In the genomic region with DNA sequence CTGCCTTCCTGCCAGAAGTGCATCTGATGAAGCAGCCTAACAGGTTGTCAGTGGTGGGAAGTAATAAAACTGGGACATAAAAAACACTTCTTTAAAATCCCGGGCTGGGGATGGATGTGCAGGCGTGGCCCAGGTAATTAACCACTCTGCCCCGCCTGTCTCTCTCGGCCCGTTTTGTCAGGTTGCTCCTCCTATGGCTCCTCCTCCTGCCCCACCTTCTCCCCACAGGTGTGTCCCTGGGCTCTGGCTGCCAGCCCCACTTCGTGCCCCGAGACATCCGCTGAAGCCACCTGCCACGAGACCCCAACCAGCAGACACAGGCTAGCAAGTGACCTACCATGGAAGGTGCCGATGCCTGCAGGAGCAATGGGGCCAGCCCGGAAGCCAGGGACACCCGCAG, we compare ENCODE assay signal across 20 mouse cellular contexts. TPM values are rescaled to one million over a fixed set of nuclear protein-coding genes. Genes with fewer than 3 reads are reported as not detected.
A peak's percentile ranks its signal among the peaks of the same experiment; 100 is the strongest.
DNase-seq lines count a peak whose midpoint lies in the region; ATAC-seq and TF ChIP-seq lines count a peak whose summit lies in the region.
"Had no signal": no experiment of that assay in that cellular context is flagged by ENCODE, and none has a peak within 500 bp of the region (broad histone marks: within the 10 kb centered on the region; RNA-seq: fewer than 3 reads in every experiment).

A gene (plus strand): TSS at position 311 of the 400 bp plus-strand sequence.

- H3K9ac ChIP-seq in intestine, embryonic 16.5 days (ENCODE audit: low read depth, low read length) = no peak within 1 kb of the TSS
- H3K9ac ChIP-seq: forebrain, embryonic 13.5 days; kidney, embryonic 15.5 days; liver, embryonic 13.5 days had no signal

- no peak within 1 kb of the TSS for H3K4me3 ChIP-seq in lung, adult 2 months (replicated peaks; ENCODE audit: extremely low read depth, low read depth, low read length)
- H3K4me3 ChIP-seq in embryonic facial prominence, embryonic 10.5 days = peak within 1 kb of the TSS; percentile 13; the same call in 1 of the 2 replicates
- H3K4me3 ChIP-seq in intestine, embryonic 16.5 days (ENCODE audit: low read length) = no peak within 1 kb of the TSS
- H3K4me3 ChIP-seq in olfactory bulb, adult 2 months (ENCODE audit: insufficient read depth, low read depth, low read length) = no peak within 1 kb of the TSS
- H3K4me3 ChIP-seq in gastrocnemius, adult 2 months = no peak within 1 kb of the TSS
- H3K4me3 ChIP-seq: forebrain, embryonic 13.5 days; heart, embryonic 10.5 days; kidney, embryonic 15.5 days; layer of hippocampus, adult 2 months; liver, embryonic 13.5 days had no signal

- no peak for DNase-seq in lung, adult 2 months
- DNase-seq in lung, postnatal 14 days = no peak
- no peak for DNase-seq in embryonic facial prominence, embryonic 10.5 days (ENCODE audit: low spot score)
- DNase-seq in layer of hippocampus, adult 8-10 months (ENCODE audit: low spot score in 2 of 2) = no peak
- no peak for DNase-seq in gastrocnemius, adult 2 months
- DNase-seq: adrenal gland, postnatal 36 days; cerebellum, adult 8-10 months; liver, embryonic 13.5 days; midbrain, embryonic 14.5 days; thymus, postnatal 25 days had no signal

- intact Hi-C loops in gastrocnemius, adult 2 months (cut with DNase I) = no loop called here

- no peaks in the 10 kb centered on the region for H3K4me1 ChIP-seq in lung, adult 2 months (ENCODE audit: control insufficient read depth, insufficient read depth, low read length)
- H3K4me1 ChIP-seq in embryonic facial prominence, embryonic 10.5 days = peaks cover 27% of the 10 kb centered on the region
- H3K4me1 ChIP-seq in intestine, embryonic 16.5 days (ENCODE audit: control insufficient read depth, insufficient read depth, low read length) = peaks cover 5% of the 10 kb centered on the region; the same call in 1 of the 2 replicates
- H3K4me1 ChIP-seq in olfactory bulb, adult 2 months (ENCODE audit: control insufficient read depth, insufficient read depth, low read length) = peaks cover 23% of the 10 kb centered on the region
- H3K4me1 ChIP-seq: liver, embryonic 13.5 days had no signal

- TF ChIP-seq CTCF in lung, adult 2 months (IDR thresholded peaks at IDR 0.05; ENCODE audit: insufficient read depth, low read length) = no peak
- TF ChIP-seq CTCF in olfactory bulb, adult 2 months (IDR thresholded peaks at IDR 0.05; ENCODE audit: insufficient read depth, low read depth, low read length) = no peak
- TF ChIP-seq CTCF in gastrocnemius, adult 2 months (IDR thresholded peaks at IDR 0.05) = no peak

- H3K27me3 ChIP-seq in embryonic facial prominence, embryonic 10.5 days (replicated peaks; ENCODE audit: low read depth, poor library complexity, severe bottlenecking) = peaks cover 16% of the 10 kb centered on the region
- H3K27me3 ChIP-seq in intestine, embryonic 16.5 days (replicated peaks; ENCODE audit: control insufficient read depth, insufficient read depth, low read length) = no peaks in the 10 kb centered on the region
- H3K27me3 ChIP-seq: forebrain, embryonic 13.5 days had no signal

- no peak for TF ChIP-seq POLR2A in lung, adult 2 months (IDR thresholded peaks at IDR 0.05; ENCODE audit: borderline replicate concordance, extremely low read depth, low read depth, low read length)
- TF ChIP-seq POLR2A in olfactory bulb, adult 2 months (IDR thresholded peaks at IDR 0.05; ENCODE audit: insufficient read depth, low read depth, low read length) = no peak

- peak within 1 kb of the TSS; percentile 44 for H3K27ac ChIP-seq in embryonic facial prominence, embryonic 10.5 days (replicated peaks)
- H3K27ac ChIP-seq in intestine, embryonic 16.5 days (ENCODE audit: low read length) = no peak within 1 kb of the TSS
- H3K27ac ChIP-seq in olfactory bulb, adult 2 months (ENCODE audit: insufficient read depth, low read depth, low read length) = peak within 1 kb of the TSS; percentile 28; the same call in 1 of the 2 replicates
- no peak within 1 kb of the TSS for H3K27ac ChIP-seq in gastrocnemius, adult 2 months
- H3K27ac ChIP-seq: forebrain, embryonic 13.5 days; heart, embryonic 10.5 days; kidney, embryonic 15.5 days; layer of hippocampus, adult 2 months; liver, embryonic 13.5 days had no signal

- ATAC-seq in intestine, embryonic 16.5 days = peak; percentile 78
- no peak for ATAC-seq in monocyte, adult 5-6 weeks (replicated peaks; ENCODE audit: insufficient number of reproducible peaks, low FRiP score, low TSS enrichment, poor library complexity, severe bottlenecking)
- ATAC-seq: forebrain, embryonic 13.5 days; Patski had no signal

- 51% methylated on average over 12 of the region's 12 CpGs for WGBS in lung, adult 2 months
- WGBS in embryonic facial prominence, embryonic 10.5 days = 62% methylated on average over 12 of the region's 12 CpGs
- 48% methylated on average over 12 of the region's 12 CpGs for WGBS in intestine, embryonic 16.5 days
- 87% methylated on average over 12 of the region's 12 CpGs for WGBS in olfactory bulb, adult 2 months

- no peak within 1 kb of the TSS for H3K4me2 ChIP-seq in intestine, embryonic 16.5 days (ENCODE audit: low read depth, low read length)
- H3K4me2 ChIP-seq: forebrain, embryonic 13.5 days; kidney, embryonic 15.5 days; liver, embryonic 13.5 days had no signal

- H3K36me3 ChIP-seq in embryonic facial prominence, embryonic 10.5 days (replicated peaks) = no peaks in the 10 kb centered on the region
- no peaks in the 10 kb centered on the region for H3K36me3 ChIP-seq in intestine, embryonic 16.5 days (ENCODE audit: control insufficient read depth, insufficient read depth, low read length)
- H3K36me3 ChIP-seq: heart, embryonic 10.5 days; kidney, embryonic 15.5 days; liver, embryonic 13.5 days had no signal

- no peaks in the 10 kb centered on the region for H3K9me3 ChIP-seq in embryonic facial prominence, embryonic 10.5 days
- no peaks in the 10 kb centered on the region for H3K9me3 ChIP-seq in intestine, embryonic 16.5 days (ENCODE audit: control insufficient read depth, low read length)
- H3K9me3 ChIP-seq: forebrain, embryonic 13.5 days; heart, embryonic 10.5 days; kidney, embryonic 15.5 days; liver, embryonic 13.5 days had no signal

RNA-seq across cellular contexts. Expression of the gene that starts here (rescaled TPM):
- 6.1 and 25.1 TPM in 2 replicates for polyA plus RNA-seq in lung, adult 2 months (2012; rRNA removed)
- polyA plus RNA-seq in embryonic facial prominence, embryonic 10.5 days (2016; fragmentation: Nextera tagmentation; extraction: Ambion mirVana) = 4.4 and 4.7 TPM in 2 replicates
- 0.87 and 1.0 TPM in 2 replicates for polyA plus RNA-seq in intestine, embryonic 16.5 days (2015; fragmentation: Nextera tagmentation; extraction: Ambion mirVana)
- not detected in 2 replicates for polyA plus RNA-seq in olfactory bulb, adult 2 months (2012; ENCODE audit: insufficient read depth, insufficient read length, low replicate concordance, missing spikeins)
- total RNA-seq in layer of hippocampus, adult 8-10 months (2022) = under 1 TPM in 3 of 4 experiments, not detected in 1; 0.13 to 0.56 (median 0.23) TPM
- total RNA-seq in monocyte, adult 5-6 weeks (2017) = not detected in 3 replicates
- not detected for total RNA-seq in gastrocnemius, adult 2 months (2021)
- total RNA-seq: hematopoietic stem cell, adult 5-6 weeks; megakaryocyte progenitor cell, adult 5-6 weeks had no signal
- polyA plus RNA-seq: forebrain, embryonic 13.5 days; midbrain, embryonic 14.5 days; Patski had no signal

Comparison
In these comparisons a context has a peak if more than half of its experiments do, and no peak if none do; other contexts are left out.
1. H3K27ac ChIP-seq: peak in embryonic facial prominence, embryonic 10.5 days (single experiment) and olfactory bulb, adult 2 months (single experiment); none in intestine, embryonic 16.5 days (single experiment) and gastrocnemius, adult 2 months (single experiment).